Mouse (Mus musculus) bone marrow macrophage, adult 2 months (primary cell): ENCODE results near the gene Pdzrn3. TPM values are rescaled to one million over a fixed set of nuclear protein-coding genes. Genes with fewer than 3 reads are reported as not detected.

ENCODE experiments used
- H3K27ac ChIP-seq: 2 replicates; pipeline ENCODE4 v1.5.1; 2012; ENCODE audit warnings: low read depth, low read length; ENCODE audit not compliant: insufficient read depth
- H3K4me1 ChIP-seq: 2 replicates; pipeline ENCODE4 v1.6.1; 2012; ENCODE audit warnings: low read length; ENCODE audit not compliant: control insufficient read depth, insufficient read depth
- H3K4me3 ChIP-seq: 2 replicates; pipeline ENCODE4 v1.5.1; 2012; ENCODE audit warnings: mild to moderate bottlenecking, low read length, moderate library complexity; ENCODE audit not compliant: insufficient read depth
- CTCF ChIP-seq: IDR thresholded peaks from 2 replicates; pipeline ENCODE4 v1.5.1; 2012; ENCODE audit warnings: low read depth, mild to moderate bottlenecking, low read length, moderate library complexity
- POLR2A ChIP-seq: IDR thresholded peaks from 2 replicates; pipeline ENCODE4 v1.6.1; 2012; ENCODE audit warnings: mild to moderate bottlenecking, low read depth, low read length, borderline replicate concordance
- polyA plus RNA-seq: library from polyadenylated mRNA; stranded (reverse); fragments of >200 nt; gene quantifications from 2 replicates; pipeline ENCODE4 v1.2.4, GENCODE M21; 2012; ENCODE audit not compliant: missing spikeins, insufficient read depth, insufficient read length

Gene Pdzrn3
- polyA plus RNA-seq, 1 experiment, result 0.67 TPM

- TF ChIP-seq CTCF (no peak), POLR2A (no peak)
- H3K4me3 ChIP-seq, result no peak overlapping the region
- no peak overlapping the region for H3K27ac ChIP-seq
- H3K4me1 ChIP-seq, result no peaks in the 10 kb centered on the region
Measured at GRCm38 (mm10) chr6:101125396-101125795, 252.3 kb downstream of the Pdzrn3 start.

- no peaks in the 10 kb centered on the region for H3K4me1 ChIP-seq
- TF ChIP-seq CTCF, result no peak
- TF ChIP-seq POLR2A, result no peak
- H3K4me3 ChIP-seq, result no peak overlapping the region
- H3K27ac ChIP-seq, result no peak overlapping the region
Measured at GRCm38 (mm10) chr6:101108951-101109350, 268.7 kb downstream of the Pdzrn3 start.

- H3K27ac ChIP-seq, result no peak overlapping the region
- H3K4me3 ChIP-seq, result no peak overlapping the region
- no peaks in the 10 kb centered on the region for H3K4me1 ChIP-seq
- TF ChIP-seq POLR2A (no peak), CTCF (no peak)
Measured at GRCm38 (mm10) chr6:101103506-101103905, 274.2 kb downstream of the Pdzrn3 start.

GRCm38 (mm10) chr6:101101709-101102654 is 275.7 kb downstream of the Pdzrn3 start:
- Histone ChIP-seq H3K27ac (no peak overlapping the region), H3K4me3 (no peak overlapping the region), H3K4me1 (no peaks in the 10 kb centered on the region)
- TF ChIP-seq POLR2A (no peak), CTCF (no peak)
